Mouse (Mus musculus): ENCODE data around the gene Kctd21.

- TF ChIP-seq CTCF (IDR thresholded peaks at IDR 0.05; ENCODE audit: low read depth, low read length) (no peak), POLR2A (IDR thresholded peaks at IDR 0.05; ENCODE audit: insufficient read depth, low read length) (no peak)
Observed at GRCm38 (mm10) chr7:97332667-97333041, 527 bp downstream of the Kctd21 start.
